Mouse (Mus musculus) v-Abl transformed pro-B cells (cell line): ENCODE results near the gene Nt5c2.

ENCODE experiments used
- in situ Hi-C, 2 experiments: fragments of 400-800 bp; cut with MboI; formaldehyde crosslinking; loops; one replicate each; pipeline ENCODE4 v1.15.1; 2025; ENCODE audit not compliant: unreplicated experiment in 2 of 2

The Nt5c2 gene

GRCm38 (mm10) chr19:46835339-46835738, 179.6 kb downstream of the Nt5c2 start:
- in situ Hi-C loops = loop anchor here (25.0 kb wide), 2 partner anchors 723 to 927 kb away; no protein-coding TSS in a partner anchor

- in situ Hi-C loops = loop anchor here (25.0 kb wide), 2 partner anchors 722 to 928 kb away; no protein-coding TSS in a partner anchor
Measured at GRCm38 (mm10) chr19:46834301-46834700, 180.7 kb downstream of the Nt5c2 start.
